Mouse (Mus musculus) spleen, postnatal 14 days (tissue): ENCODE results near the gene Ephb4.
A peak's percentile ranks its signal among the peaks of the same experiment; 100 is the strongest.

Experiments used
- DNase-seq, 2 experiments: peaks; one replicate each; pipeline ENCODE4 v3.0.0; 2021 to 2022; ENCODE audit warnings: low spot score in 2 of 2

The Ephb4 gene

DNA sequence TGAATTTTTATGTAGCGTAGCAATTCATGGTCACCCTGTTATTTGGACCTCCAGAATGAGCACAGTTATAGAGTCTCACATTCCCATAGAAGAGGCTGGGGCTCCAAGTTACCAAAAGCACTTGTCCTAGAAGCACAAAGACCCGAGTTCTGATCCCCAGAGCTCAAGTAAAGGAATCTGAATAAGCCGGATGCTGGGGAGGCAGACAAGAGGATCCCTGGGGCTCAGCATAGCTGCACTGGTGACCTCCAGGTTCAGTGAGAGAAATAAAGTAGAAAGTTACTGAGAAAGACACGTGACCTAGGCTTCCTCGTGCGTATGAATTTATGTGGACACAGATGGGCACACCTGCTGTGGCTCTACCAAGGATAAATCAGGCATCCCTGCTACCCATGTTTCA lies 14.8 kb upstream of the Ephb4 start:
- no peak for DNase-seq

- no peak for DNase-seq
Observed at GRCm38 (mm10) chr5:137337190-137337589, 12.7 kb upstream of the Ephb4 start.

- peak; percentile 70 to 81 for DNase-seq
Observed at GRCm38 (mm10) chr5:137338256-137338655, 11.7 kb upstream of the Ephb4 start.

DNA sequence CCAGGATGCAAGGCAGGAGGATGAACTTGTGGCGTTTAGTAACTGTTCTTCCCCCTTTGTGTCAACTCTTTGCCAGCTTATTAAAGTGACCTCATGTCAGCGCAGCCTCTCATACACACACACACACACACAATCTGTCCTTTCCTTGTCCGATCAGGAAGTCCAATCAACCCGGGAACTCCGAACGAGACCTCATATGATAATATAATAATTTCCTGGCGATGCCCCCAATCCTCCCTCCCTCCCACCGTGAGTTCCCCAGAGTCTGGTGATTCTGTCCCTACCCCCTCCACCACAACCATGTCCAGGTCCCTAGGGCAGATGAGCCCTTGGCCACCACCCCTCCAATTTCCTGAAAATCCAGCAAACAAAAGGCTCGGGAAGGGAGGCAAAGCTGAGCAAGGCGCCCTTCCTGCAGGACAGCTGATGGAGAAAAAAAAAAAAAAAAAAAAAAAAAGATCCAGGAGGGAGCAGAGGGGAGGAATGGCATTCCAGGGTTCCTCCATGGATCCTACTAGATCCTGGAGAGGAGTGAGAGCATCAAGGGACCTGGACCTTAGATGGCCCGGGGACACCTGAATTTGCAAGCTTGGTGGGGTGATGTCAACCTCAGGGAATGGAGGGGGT lies 11.1 kb upstream of the Ephb4 start:
- no peak for DNase-seq

- DNase-seq, result no peak
Observed at GRCm38 (mm10) chr5:137339290-137339979, 10.5 kb upstream of the Ephb4 start.

DNA sequence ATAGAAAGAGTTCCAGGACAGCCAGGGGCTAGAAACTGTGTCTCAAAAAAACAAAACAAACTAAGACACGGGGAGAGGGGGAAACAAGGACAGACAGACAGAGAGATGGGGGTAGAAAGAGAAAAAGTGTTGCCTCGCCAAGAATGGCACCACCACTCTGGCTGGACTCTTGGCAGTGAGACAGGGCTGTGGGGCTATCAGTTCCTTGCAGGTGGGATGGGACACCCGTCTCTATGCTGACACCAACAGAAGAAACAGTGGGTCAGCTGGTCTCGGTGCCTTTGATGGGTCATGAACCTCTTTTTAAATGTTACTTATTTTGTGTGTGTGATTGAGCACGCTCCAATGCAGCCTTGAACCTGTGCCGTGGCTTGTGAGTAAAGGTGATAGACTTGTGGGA lies 9.7 kb upstream of the Ephb4 start:
- DNase-seq, result peak in 1 of 2 experiments; percentile 19

- no peak for DNase-seq
Observed at GRCm38 (mm10) chr5:137342407-137343012, 7.4 kb upstream of the Ephb4 start.

GRCm38 (mm10) chr5:137343412-137343811 lies 6.5 kb upstream of the Ephb4 start:
- DNase-seq, result no peak

- DNase-seq, result no peak
Observed at GRCm38 (mm10) chr5:137343869-137344268, 6.0 kb upstream of the Ephb4 start.

DNA sequence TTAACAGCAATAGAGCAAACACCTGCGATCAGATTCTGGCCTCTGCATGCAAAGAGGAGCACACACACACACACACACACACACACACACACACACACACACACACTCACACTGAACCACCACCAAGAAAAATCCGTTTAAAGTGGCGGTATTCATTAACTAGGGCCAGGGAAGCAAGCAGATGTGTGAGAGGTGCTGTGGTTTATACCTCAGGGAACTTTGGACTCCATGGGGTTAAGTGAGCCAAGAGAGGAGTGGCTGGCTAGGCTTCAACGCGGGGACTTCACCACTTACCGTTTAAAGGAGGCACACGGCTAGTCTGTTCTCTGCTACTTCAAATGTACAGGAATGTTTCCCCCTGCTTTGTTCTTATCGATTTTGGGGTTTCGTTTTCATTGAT lies 4.1 kb upstream of the Ephb4 start:
- no peak for DNase-seq

DNA sequence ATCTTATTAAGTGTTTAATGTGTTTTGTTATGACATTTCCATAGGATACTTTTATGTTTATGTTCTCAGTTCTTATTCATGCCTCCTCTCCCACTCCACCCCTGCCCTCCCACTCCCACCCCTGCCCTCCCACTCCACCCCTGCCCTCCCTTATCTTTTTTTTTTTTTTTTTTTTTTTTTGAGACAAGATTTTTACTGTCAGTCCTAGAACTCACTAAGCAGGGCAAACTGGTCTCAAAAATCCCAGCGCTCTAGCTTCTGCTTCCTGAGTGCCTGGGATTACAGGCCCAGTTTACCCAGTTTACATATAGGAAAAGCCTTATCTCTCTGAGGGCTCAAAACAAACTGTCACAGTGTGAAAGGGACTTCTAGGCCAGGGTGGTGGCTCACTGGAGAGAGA lies 3.5 kb upstream of the Ephb4 start:
- DNase-seq, result no peak

DNA sequence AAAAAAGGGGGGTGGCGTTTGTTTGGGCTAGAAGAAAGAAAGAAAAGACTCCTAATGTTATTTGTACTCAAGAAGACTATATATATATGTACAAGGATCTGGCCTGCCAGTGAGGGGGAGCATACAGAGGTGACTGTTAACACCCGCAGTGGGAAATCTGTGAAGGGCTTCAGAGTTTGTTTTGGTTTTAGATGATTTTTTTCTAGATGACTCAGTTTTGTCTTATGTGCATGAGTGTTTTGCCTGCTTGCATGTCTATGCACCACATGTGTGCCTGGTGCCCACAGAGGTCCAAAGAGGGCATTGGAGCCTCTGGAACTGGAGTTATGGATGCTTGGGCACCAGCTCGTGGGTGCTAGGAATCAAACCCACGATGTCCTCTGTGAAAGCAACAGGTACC lies 2.9 kb upstream of the Ephb4 start:
- no peak for DNase-seq

- DNase-seq, result no peak
Observed at GRCm38 (mm10) chr5:137347856-137348255, 2.1 kb upstream of the Ephb4 start.

- no peak for DNase-seq
Observed at GRCm38 (mm10) chr5:137348482-137349383, 1.2 kb upstream of the Ephb4 start.

GRCm38 (mm10) chr5:137350205-137351057 lies 522 bp downstream of the Ephb4 start:
- DNase-seq, result no peak

DNA sequence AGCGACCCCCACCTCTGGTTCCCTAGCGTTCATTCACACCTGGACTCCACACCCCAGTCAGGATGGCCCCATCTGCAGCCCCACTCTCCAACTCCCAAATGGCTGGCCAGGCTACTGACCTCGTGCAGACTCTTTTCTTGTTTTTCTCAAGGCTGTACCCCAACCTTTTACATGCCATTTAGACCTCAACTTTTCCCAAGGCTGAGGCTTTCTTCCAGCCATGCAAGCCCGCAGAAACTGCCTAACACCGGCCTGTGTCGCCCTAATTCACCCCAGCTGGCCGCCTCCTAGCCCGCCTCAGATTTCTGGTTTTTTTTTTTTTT lies 1.1 kb downstream of the Ephb4 start:
- DNase-seq, result no peak

GRCm38 (mm10) chr5:137351394-137351793 lies 1.5 kb downstream of the Ephb4 start:
- no peak for DNase-seq

DNA sequence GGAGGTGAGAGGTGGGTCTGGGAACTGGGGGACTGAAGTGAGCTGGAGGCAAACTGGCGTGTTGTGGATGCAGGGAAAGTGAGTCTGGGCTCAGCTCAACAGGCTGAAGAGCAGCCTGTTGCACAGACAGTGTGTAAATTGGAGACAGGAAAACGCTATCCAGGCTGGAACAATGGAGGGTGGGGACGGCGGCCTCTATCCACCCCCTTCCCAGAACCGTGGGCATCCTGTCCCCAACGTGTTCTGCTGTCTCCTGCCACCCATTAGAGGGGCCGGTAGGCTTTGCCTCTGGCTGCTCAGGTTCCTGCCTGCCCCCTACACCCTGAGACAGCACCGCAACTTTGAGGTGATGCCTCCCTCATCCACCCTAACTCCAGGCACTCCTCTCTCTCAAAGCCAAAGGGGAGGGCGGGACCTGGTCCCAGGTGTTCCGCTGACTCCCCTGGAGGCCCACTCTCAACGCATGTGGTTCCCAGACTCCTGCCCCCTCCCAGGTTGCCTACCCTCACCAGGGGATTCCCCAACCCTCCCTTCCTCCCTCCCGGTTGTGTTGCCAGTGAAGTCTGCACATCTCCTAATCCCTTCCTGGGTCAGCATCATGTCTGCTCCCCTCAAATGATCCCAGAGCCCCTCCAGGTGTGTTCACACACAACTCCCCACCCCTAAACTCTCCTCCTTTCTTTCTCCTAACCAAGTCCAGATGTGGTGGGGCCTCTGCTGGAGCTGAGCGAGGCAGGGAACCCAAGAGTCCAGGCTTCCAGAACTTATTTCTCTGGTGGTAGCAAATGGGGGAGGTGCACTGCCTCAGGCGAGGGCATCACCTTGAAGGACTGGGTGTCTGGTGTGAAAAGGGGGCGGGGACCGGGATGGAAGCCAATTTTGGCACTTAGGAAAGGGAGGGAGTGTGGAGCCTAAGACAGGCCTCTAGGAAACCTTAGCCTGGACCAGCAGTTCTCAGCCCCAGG lies 2.4 kb downstream of the Ephb4 start:
- DNase-seq, result no peak

- no peak for DNase-seq
Observed at GRCm38 (mm10) chr5:137354091-137354490, 4.2 kb downstream of the Ephb4 start.

GRCm38 (mm10) chr5:137358382-137358781 lies 8.5 kb downstream of the Ephb4 start:
- no peak for DNase-seq
